Mouse (Mus musculus): Measurements from ENCODE around the gene Mpv17l2.

The Mpv17l2 gene

GRCm38 (mm10) chr8:70760775-70761406 is at the start of gene Mpv17l2:
Mpv17l2 (minus strand) TSS chr8:70760946.
- H3K27me3 ChIP-seq (ENCODE audit: insufficient read depth, low read length) = peaks cover 7% of the 10 kb centered on the region; the same call in 1 of the 2 replicates
- H3K4me1 ChIP-seq (replicated peaks; ENCODE audit: low read depth, low read length) = peaks cover 82% of the 10 kb centered on the region
- peaks cover 65% of the 10 kb centered on the region for H3K36me3 ChIP-seq (ENCODE audit: insufficient read depth, low read length)
- TF ChIP-seq NANOG (IDR thresholded peaks at IDR 0.05; ENCODE audit: borderline replicate concordance, low read length) = no peak; the same call in 1 of the 2 replicates
- TF ChIP-seq CTCF (conservative IDR thresholded peaks at IDR 0.05; ENCODE audit: low read length) = no peak
- no peak for TF ChIP-seq POU5F1 (IDR thresholded peaks at IDR 0.05; ENCODE audit: borderline replicate concordance, low read length)
- H3K9me3 ChIP-seq (ENCODE audit: low read length) = no peaks in the 10 kb centered on the region
- H3K4me3 ChIP-seq (replicated peaks; ENCODE audit: low read length) = peak within 1 kb of the TSS; percentile 96

- no peaks in the 10 kb centered on the region for H3K36me3 ChIP-seq (ENCODE audit: insufficient read depth, low read length)
- H3K4me1 ChIP-seq (replicated peaks; ENCODE audit: low read depth, low read length) = peaks cover 58% of the 10 kb centered on the region
- H3K27me3 ChIP-seq (ENCODE audit: insufficient read depth, low read length) = peaks cover 63% of the 10 kb centered on the region
Observed at GRCm38 (mm10) chr8:70808955-70809701, 48.4 kb upstream of the Mpv17l2 start.

GRCm38 (mm10) chr8:70808239-70808638 is 47.5 kb upstream of the Mpv17l2 start, which contains the start of gene Il12rb1:
Il12rb1 (plus strand) TSS chr8:70808449.
- no peaks in the 10 kb centered on the region for H3K9me3 ChIP-seq (ENCODE audit: low read length)
- H3K4me3 ChIP-seq (replicated peaks; ENCODE audit: low read length) = no peak within 1 kb of the TSS
- H3K27me3 ChIP-seq (ENCODE audit: insufficient read depth, low read length) = peaks cover 63% of the 10 kb centered on the region
- no peaks in the 10 kb centered on the region for H3K36me3 ChIP-seq (ENCODE audit: insufficient read depth, low read length)
- TF ChIP-seq POU5F1 (IDR thresholded peaks at IDR 0.05; ENCODE audit: borderline replicate concordance, low read length) = no peak
- no peak for TF ChIP-seq NANOG (IDR thresholded peaks at IDR 0.05; ENCODE audit: borderline replicate concordance, low read length)
- TF ChIP-seq CTCF (conservative IDR thresholded peaks at IDR 0.05; ENCODE audit: low read length) = no peak
- H3K4me1 ChIP-seq (replicated peaks; ENCODE audit: low read depth, low read length) = peaks cover 59% of the 10 kb centered on the region

More at GRCm38 (mm10) chr8:70808955-70809701, 48.4 kb upstream of the Mpv17l2 start:
- no peaks in the 10 kb centered on the region for H3K9me3 ChIP-seq (ENCODE audit: low read length)
- no peak for TF ChIP-seq NANOG (IDR thresholded peaks at IDR 0.05; ENCODE audit: borderline replicate concordance, low read length)
- TF ChIP-seq CTCF (conservative IDR thresholded peaks at IDR 0.05; ENCODE audit: low read length) = no peak
- no peak for TF ChIP-seq POU5F1 (IDR thresholded peaks at IDR 0.05; ENCODE audit: borderline replicate concordance, low read length)
- H3K4me3 ChIP-seq (replicated peaks; ENCODE audit: low read length) = no peak overlapping the region

- no peak for TF ChIP-seq CTCF (conservative IDR thresholded peaks at IDR 0.05; ENCODE audit: low read length)
- TF ChIP-seq POU5F1 (IDR thresholded peaks at IDR 0.05; ENCODE audit: borderline replicate concordance, low read length) = no peak
- no peak for TF ChIP-seq NANOG (IDR thresholded peaks at IDR 0.05; ENCODE audit: borderline replicate concordance, low read length)
- no peaks in the 10 kb centered on the region for H3K9me3 ChIP-seq (ENCODE audit: low read length)
- peaks cover 61% of the 10 kb centered on the region for H3K4me1 ChIP-seq (replicated peaks; ENCODE audit: low read depth, low read length)
- no peak overlapping the region for H3K4me3 ChIP-seq (replicated peaks; ENCODE audit: low read length)
- peaks cover 57% of the 10 kb centered on the region for H3K27me3 ChIP-seq (ENCODE audit: insufficient read depth, low read length)
- no peaks in the 10 kb centered on the region for H3K36me3 ChIP-seq (ENCODE audit: insufficient read depth, low read length)
Observed at GRCm38 (mm10) chr8:70807304-70807703, 46.6 kb upstream of the Mpv17l2 start.

GRCm38 (mm10) chr8:70806541-70806940 is 45.8 kb upstream of the Mpv17l2 start:
- peaks cover 57% of the 10 kb centered on the region for H3K27me3 ChIP-seq (ENCODE audit: insufficient read depth, low read length)
- H3K9me3 ChIP-seq (ENCODE audit: low read length) = no peaks in the 10 kb centered on the region
- TF ChIP-seq POU5F1 (IDR thresholded peaks at IDR 0.05; ENCODE audit: borderline replicate concordance, low read length) (no peak), CTCF (conservative IDR thresholded peaks at IDR 0.05; ENCODE audit: low read length) (no peak), NANOG (IDR thresholded peaks at IDR 0.05; ENCODE audit: borderline replicate concordance, low read length) (no peak)
- no peak overlapping the region for H3K4me3 ChIP-seq (replicated peaks; ENCODE audit: low read length)
- H3K4me1 ChIP-seq (replicated peaks; ENCODE audit: low read depth, low read length) = peaks cover 61% of the 10 kb centered on the region
- H3K36me3 ChIP-seq (ENCODE audit: insufficient read depth, low read length) = no peaks in the 10 kb centered on the region

GRCm38 (mm10) chr8:70804481-70805206 is 43.9 kb upstream of the Mpv17l2 start, which contains the start of gene Mast3:
Mast3 (minus strand) TSS chr8:70805054.
- no peaks in the 10 kb centered on the region for H3K9me3 ChIP-seq (ENCODE audit: low read length)
- H3K36me3 ChIP-seq (ENCODE audit: insufficient read depth, low read length) = no peaks in the 10 kb centered on the region
- H3K4me1 ChIP-seq (replicated peaks; ENCODE audit: low read depth, low read length) = peaks cover 58% of the 10 kb centered on the region
- TF ChIP-seq NANOG (IDR thresholded peaks at IDR 0.05; ENCODE audit: borderline replicate concordance, low read length) (no peak), CTCF (conservative IDR thresholded peaks at IDR 0.05; ENCODE audit: low read length) (no peak), POU5F1 (IDR thresholded peaks at IDR 0.05; ENCODE audit: borderline replicate concordance, low read length) (no peak)
- peaks cover 51% of the 10 kb centered on the region for H3K27me3 ChIP-seq (ENCODE audit: insufficient read depth, low read length)
- peak within 1 kb of the TSS; percentile 79 for H3K4me3 ChIP-seq (replicated peaks; ENCODE audit: low read length)

GRCm38 (mm10) chr8:70803761-70804480 is 43.2 kb upstream of the Mpv17l2 start:
- no peak for TF ChIP-seq CTCF (conservative IDR thresholded peaks at IDR 0.05; ENCODE audit: low read length)
- TF ChIP-seq POU5F1 (IDR thresholded peaks at IDR 0.05; ENCODE audit: borderline replicate concordance, low read length) = no peak
- no peak for TF ChIP-seq NANOG (IDR thresholded peaks at IDR 0.05; ENCODE audit: borderline replicate concordance, low read length)
- Histone ChIP-seq H3K4me3 (replicated peaks; ENCODE audit: low read length) (peak overlapping the region; percentile 79), H3K27me3 (ENCODE audit: insufficient read depth, low read length) (peaks cover 53% of the 10 kb centered on the region), H3K4me1 (replicated peaks; ENCODE audit: low read depth, low read length) (peaks cover 57% of the 10 kb centered on the region), H3K36me3 (ENCODE audit: insufficient read depth, low read length) (no peaks in the 10 kb centered on the region), H3K9me3 (ENCODE audit: low read length) (no peaks in the 10 kb centered on the region)

All from E14TG2a.4 (cell line).